Mouse (Mus musculus) megakaryocyte-erythroid progenitor cell, adult 5-6 weeks (primary cell): Measurements from ENCODE around the gene Fgf3. TPM values are rescaled to one million over a fixed set of nuclear protein-coding genes. Genes with fewer than 3 reads are reported as not detected.
"Not testable (repeated sequence)": the region's sequence is repeated elsewhere in the genome, so short reads cannot be mapped to it uniquely, and the experiment has no call there.

Experiments used
- ATAC-seq: replicated peaks from 2 replicates; pipeline ENCODE4 v1.8.0; 2016; ENCODE audit warnings: mild to moderate bottlenecking, inconsistent platforms; ENCODE audit not compliant: severe bottlenecking, poor library complexity, low FRiP score, low TSS enrichment
- total RNA-seq, 2 experiments: library from RNA; stranded (forward) in 1 of 2; stranded (reverse) in 1 of 2; fragments of 200-1000, 215-1000 nt in 1 of 2; fragments of >200 nt in 1 of 2; fragmentation: Nextera tagmentation in 1 of 2; gene quantifications; 2 replicates each; pipeline ENCODE4 v1.2.3; 2014 to 2017

Gene Fgf3
- total RNA-seq, 2 experiments from 2014 or later: 0.52 TPM; not detected in 1

GRCm38 (mm10) chr7:144854966-144855365, 17.1 kb downstream of the Fgf3 start:
- no peak for ATAC-seq

DNA sequence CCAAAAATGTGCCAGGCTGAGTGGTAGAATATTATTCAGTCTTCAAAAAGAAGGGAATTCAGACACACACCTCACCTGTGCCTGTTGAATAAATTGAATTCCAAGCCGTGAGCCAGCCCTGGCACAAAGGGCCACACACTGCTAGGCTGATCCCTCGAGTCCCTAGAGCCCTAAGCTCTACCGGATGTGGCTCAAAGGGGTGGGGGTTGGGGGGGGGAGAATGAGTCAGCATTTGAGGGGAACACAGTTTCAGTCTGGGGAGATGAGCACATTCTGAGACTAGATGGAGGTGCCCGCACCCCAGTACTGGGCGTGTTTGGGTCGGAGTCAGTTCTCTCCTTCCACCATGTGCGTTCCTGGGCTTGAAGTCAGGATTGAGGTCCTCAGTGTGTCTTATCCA, 19.3 kb downstream of the Fgf3 start:
- no peak for ATAC-seq

DNA sequence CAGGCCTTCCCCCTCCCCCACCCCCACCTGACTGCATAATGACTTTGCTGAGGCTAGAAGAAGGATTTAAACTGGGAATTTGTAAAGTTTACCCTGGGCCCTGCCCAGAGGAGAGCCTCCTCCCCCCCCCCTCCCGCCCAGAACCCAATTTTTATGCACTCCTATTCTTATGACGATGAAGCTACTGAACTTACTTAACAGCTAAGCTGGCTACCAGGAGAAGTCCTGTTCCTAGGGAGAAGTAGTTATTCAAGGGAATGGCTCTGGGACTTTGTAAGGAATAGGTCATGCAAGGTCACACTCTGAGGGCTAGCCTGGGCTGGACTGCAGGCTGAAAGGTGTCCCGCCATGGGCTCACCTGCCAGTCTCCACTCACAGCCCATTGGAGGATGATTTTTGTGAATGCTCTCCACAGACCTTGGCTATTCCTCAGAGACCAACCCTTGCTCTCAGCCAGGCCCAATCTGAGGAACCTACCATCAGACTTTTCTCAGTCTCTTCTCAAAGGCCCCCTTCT, 20.0 kb downstream of the Fgf3 start:
- no peak for ATAC-seq

DNA sequence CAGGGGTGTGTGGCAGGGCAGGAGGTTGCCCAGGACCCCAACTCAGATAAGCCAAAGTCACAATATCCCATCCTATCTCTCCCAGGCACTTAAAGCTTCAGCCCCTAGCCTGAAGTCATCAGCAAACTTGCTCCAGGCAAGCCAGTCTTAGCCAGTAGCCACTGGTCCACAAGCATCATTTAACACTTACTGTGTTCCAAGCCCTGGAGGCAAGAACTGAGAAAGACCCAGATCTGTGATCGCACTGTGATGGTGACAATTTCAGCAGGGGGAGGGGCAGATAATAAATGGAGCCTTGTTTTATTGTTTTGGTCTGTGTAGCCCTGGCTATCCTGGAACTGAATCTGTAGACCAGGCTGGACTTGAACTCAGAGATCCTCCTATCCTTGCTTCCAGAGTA, 20.8 kb downstream of the Fgf3 start:
- ATAC-seq: no peak

DNA sequence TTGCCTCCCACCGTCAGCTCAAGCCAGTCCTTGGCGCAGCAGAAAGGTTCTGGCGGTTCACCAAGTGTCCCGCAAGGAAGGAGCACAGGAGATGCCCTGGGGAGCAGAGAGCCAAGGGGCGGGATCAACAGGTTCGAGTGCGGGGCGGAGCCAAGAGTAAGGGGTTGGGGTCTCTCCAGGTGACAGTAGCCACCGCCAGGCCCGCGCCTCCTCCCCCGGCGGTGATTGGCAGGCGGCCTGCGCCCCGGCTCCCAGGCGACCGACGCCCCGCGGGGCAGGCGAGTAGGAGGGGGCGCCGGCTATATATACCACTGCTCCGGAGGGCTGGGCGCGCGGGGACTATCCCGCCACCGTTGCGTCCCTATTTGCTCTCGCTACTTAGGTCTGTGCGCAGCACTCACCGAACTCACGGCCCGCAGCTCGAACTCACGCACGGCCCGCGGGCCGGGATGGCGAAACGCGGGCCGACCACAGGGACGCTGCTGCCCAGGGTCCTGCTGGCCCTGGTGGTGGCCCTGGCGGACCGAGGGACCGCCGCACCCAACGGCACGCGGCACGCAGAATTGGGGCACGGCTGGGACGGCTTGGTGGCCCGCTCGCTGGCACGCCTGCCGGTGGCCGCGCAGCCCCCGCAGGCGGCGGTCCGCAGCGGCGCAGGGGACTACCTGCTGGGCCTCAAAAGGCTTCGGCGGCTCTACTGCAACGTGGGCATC, 23.3 kb downstream of the Fgf3 start:
- no peak for ATAC-seq

- no peak for ATAC-seq
These were observed 23.8 kb downstream of the Fgf3 start for GRCm38 (mm10) chr7:144861769-144862070.

DNA sequence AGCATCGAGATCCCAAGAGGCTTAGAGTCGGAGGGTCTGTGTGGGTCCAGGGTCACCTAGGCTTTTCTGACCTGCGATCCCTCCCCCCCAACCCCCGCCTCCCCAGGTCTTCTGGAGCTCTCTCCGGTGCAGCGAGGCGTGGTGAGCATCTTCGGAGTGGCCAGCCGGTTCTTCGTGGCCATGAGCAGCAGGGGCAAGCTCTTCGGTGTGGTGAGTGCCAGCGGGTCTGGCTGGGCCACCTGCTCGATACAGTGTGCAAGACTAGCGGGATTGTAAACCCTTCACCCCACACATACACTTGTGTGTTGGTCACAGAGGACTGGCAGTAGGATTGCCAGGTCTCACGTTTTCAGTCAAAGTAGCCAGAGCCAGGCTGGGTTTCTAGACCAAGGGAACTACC, 24.2 kb downstream of the Fgf3 start:
- ATAC-seq: no peak

DNA sequence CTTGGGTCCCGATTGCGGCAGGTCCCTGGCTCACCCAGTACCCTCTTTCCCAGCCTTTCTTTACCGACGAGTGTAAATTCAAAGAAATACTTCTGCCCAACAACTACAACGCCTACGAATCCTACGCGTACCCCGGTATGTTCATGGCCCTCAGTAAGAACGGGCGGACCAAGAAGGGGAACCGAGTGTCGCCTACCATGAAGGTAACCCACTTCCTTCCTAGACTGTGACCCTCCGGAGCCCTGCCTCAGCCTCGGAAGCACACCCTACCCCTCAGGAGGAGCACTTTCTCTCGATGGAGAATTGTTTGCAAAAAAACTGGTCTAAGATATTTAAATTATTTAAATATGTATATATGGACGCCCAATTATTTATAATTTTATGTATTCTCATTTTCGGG, 24.8 kb downstream of the Fgf3 start:
- no peak for ATAC-seq

DNA sequence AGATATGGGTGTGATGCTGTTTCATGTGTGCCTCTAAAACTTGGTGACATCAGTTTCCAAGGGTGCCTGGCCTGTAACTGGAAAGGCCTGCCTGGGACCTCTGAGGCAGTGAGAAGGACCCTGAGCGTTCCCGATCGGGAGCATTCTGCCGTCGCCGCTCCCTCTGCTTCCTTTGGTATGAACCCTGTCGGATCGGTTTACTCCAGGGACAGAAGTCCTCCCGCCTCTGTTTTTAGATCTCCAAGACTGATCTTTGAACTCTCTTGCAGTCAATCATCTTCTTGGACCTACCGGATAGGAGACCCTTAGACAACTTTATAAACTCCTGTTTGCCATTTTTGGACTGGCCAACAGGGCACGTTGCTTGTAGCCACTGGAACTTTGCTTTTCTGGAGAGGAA, 25.3 kb downstream of the Fgf3 start:
- ATAC-seq: no peak

DNA sequence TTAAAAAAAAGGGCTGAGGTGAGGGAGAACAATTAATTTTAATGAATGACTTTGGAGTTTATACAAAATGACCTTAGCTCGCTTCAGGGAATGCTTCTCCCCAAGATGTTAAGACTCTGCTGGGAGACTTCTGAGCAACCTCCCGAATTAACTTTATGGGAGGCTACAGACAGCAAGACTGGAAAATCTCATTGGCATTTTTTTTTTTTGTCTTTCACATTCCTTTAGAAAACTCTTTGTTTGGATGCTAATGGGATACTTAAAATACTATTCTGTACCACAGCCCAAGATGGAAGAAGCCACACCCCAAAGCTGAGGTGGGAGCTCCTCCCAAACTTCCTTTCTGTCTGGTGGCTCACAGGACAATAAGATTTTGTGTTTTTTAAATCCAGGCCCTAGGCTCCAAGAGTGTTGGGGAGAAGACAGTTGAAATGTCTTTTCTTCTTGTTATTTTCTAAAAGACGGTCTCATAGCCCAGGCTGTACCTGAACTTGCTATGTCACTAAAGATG, 26.3 kb downstream of the Fgf3 start:
- no peak for ATAC-seq

DNA sequence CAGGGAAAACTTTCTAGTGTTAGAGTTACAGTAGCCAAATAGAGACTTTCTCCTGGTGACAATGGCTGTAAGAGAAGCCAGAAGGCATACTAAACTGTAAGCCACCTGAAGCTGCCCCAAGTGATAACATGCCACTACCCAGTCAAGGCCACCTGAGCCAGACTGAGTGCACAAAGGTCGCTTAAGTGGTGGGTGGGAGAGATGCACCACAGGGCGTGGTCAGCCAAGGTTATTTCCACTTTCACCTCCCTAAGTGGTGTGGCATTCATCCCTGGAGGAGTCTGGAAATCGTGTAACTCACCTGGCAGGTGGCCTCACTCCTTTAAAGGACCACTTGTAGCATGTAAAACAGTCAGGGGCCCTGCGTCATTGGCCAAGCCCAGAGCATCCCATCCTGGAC, 29.3 kb downstream of the Fgf3 start:
- no peak for ATAC-seq

DNA sequence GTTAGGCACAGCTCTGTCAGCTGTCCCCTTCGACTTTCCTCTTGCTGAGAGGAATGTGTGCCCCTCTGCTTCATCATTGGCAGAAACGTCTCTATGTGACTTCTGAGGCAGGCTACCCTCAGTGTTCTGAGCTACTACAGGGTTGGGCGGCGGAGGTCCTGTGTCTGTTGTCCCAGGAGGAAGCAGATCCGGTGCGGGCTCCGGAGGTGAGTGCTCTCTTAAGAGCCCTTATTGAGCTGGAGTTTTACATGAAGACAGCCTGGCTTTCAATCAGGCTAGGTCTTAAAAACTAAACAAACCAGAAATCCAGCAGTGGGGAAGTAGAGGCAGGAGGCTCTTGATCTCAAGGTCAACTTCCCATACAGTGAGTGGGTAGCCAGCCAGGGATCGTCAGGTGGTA, 29.7 kb downstream of the Fgf3 start:
- ATAC-seq: no peak

GRCm38 (mm10) chr7:144872420-144872819, 34.5 kb downstream of the Fgf3 start:
- no peak for ATAC-seq

DNA sequence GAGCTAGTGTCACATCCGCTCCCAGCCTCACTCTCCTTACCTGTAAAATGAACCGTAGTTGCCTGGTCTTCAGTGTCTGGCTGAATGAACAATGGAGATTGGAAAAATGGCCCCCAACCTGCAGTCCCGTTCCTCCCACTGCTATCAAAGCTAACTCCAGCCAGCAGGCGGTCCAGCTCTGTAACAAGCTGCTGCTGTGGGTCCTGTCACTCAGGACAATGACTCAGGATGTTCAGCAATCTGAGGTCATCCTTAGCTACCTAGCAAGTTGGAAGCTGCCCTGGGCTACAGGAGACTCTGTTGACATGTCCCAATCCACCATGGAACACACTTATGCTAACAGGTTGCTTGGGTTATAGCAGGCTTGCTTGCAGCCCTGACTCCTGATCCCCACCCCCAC, 35.3 kb downstream of the Fgf3 start:
- ATAC-seq: no peak

DNA sequence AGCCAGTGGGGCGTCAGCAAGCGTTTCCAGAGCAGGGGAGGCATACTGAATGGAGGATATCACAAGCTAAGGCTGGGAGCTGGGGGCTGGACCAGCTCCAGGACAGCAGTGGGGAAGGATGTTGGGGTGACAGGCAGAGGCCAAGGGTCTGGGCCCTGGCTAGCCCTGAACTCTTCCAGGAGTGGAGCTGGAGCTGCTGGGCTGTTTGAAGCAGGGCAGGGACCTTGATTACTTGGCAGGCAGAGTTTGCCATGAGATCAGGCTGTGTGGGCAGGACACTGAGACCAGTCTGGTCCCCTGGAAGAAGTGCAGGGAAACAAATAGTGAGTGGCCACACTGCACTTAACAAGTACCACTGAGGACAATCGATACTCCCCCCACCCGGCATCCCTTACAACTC, 36.3 kb downstream of the Fgf3 start:
- ATAC-seq: no peak

DNA sequence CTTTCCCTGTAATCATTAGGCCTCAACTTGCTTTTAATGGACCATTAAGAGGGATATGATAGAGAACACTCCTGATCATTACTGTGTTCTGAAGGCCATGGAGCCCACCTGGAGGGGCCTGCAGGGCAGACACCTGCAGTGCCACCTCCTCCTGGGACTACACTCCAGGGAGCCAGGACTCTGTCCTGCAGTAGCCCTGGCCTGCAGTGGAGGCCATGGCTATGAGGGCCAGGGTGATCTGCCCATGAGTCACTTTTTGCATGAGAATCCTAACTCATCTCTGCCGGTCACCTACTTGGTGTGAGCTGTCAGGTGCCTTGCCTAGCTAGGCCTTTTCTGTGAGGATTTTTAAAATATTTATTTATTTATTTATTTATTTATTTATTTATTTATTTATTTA, 40.5 kb downstream of the Fgf3 start:
- ATAC-seq: no peak

DNA sequence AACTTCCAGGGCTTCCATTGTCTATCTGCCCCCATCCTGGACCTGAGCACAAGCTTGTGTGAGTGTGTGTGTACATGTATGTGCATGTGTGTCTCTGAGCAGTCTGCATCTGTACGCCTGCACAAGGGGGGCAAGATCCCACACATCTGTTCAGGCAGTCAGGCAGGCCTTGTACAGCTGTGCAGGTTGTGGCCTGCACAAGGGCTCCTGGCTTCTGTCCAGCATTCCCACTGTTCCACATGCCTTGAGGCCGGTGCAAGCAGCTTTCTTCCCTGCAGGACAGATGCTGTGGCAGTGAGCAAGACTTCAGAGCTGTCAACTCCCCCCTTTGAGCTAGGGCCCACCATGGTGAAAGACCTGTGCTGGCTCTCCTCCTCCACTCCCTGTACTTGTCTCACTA, 45.2 kb downstream of the Fgf3 start:
- ATAC-seq: no peak

DNA sequence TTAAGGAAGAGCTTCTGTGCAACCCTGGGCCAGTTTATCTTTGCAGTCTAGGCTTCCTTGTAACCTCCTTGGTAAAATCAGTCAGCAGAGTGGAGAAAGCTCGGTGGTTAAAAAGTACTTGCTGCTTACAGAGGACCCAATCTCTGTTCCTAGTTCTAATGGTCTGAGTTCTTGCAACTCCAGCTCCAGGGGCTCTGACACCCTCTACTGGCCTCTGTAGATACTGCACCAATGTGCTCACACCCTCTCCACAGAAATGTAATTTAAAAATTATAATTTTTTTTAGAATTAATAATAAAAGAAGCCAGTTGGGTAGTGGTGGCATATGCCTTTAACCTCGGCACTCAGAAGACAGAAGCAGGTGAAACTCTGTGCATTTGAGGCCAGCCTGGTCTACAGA, 49.8 kb downstream of the Fgf3 start:
- ATAC-seq: 0 out of 2 replicates have a peak, but pooled peaks have one; percentile 63

DNA sequence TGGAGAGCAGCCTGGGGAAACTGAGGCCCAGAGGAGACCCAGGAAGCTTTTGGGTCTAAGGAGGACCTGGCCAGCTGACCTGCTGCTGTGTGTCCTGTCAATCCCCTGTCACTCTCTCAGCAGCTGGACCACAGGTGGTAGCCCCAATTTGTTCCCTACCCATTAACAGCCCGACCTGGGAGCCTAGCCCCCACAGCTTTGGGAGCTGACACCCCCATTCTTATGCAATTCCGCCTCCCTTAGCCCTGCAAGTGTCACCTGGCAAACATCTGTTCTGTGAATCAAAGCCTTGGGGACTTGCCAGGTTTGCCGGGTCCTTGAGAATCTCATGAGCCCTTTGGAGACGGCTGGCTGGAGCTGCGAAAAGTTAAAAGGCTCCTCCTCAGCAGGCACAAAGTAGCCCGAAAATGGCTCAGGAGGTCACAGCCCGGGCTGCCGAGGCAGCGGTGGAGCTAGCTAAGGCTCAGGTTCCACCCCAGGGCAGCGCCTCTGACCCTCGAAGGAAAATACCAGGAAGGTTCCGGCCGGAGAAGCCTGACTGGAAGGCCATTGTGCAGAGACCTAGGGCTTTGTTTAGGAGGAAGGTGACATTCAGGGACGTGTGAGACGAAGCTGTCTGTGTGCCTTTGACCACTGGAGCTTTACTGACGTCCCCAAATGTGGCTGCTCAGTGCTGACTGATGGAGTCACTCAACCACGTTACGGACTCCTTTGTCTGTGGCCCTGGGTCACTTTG, 50.8 kb downstream of the Fgf3 start:
- ATAC-seq: no peak

DNA sequence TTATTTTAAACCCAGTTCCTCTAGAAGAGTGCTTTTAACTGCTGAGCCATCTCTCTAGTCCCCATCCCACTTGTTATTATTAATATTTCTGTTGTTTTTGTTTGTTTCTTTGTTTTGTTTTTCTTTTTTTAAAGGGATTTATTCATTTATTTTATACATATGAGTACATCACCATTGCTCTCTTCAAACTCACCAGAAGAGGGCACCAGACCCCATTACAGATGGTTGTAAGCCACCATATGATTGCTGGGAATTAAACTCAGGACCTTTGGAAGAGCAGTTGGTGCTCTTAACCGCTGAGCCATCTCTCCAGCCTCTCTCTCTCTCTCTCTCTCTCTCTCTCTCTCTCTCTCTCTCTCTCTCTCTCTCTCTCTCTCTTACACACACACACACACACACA, 52.8 kb downstream of the Fgf3 start:
- not testable (repeated sequence) for ATAC-seq

DNA sequence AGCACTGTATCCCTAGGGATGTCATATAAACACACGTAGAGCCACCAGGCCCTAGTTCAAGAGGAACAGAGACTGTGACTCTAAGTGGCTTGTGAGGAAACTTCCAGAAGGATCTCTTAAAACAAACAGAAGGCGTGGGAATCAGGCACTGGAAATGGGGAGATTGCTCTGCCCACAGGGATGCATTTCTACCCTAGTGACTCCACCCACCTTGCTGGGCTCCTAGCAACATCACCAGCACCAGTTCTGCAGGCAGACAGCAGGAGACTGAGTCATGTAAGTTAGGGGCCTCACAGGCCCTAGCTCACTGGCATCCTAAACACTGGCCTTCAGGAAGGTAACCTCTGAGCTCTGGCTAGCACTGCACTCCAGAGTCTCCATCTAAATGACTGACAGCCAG, 54.0 kb downstream of the Fgf3 start:
- ATAC-seq: no peak
